12 mouse cellular contexts compared by ENCODE assay signal in the genomic region with DNA sequence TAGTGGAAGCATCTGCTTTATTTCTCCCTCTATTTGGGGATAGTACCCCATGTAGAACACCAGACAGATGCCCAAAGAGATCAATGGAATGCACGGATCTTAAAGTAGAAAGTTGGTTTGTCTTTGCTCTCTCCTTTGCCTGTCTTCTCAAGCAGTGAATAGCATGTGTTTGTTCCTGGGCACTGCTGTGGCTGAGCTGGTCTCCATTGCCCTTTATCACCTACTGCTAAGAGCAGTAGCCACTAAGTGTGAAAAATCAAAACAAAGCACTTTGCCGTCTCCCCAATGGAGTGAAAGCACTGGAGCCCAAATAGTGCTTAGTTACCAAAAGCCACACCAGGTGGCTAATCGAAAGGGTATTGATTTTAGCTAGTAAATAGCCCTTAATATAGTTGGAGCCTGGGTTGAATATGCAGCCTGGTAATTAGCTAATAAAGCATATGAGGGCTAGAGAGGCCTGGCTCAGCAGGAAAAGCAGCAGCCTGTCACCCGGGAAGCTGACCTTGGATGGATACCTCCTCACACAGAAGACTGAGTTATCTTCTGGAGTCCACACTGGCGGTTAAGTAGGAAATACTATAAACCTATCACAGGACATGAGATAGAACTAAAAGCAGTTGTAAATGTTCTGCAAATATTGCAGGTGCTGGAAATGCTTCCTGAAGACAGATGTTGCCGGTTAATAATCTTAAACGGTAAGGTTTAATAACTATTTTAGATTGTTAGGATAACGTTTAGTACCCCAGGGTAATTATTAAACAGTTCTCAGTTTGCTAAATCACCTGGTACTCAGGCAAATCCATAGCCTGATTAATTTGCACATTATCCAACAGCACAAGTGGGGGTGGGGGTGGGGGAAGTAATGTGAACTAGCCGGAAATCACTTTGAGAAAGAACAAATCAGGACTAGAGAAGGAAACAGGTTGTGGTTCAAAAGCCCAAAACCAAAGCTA.
"Had no signal": no experiment of that assay in that cellular context is flagged by ENCODE, and none has a peak within 500 bp of the region (broad histone marks: within the 10 kb centered on the region; RNA-seq: fewer than 3 reads in every experiment).

No protein-coding gene starts in this region.

- H3K27me3 ChIP-seq: limb, embryonic 15.5 days; midbrain, embryonic 12.5 days had no signal

- DNase-seq: kidney, adult 18-20 months; kidney, postnatal 25 days; layer of hippocampus, adult 9-11 months; layer of hippocampus, postnatal 36 days; lung, adult 18-20 months; right cerebral cortex, postnatal 4 days; thymus, adult 18-20 months; thymus, postnatal 14 days had no signal

- H3K27ac ChIP-seq: limb, embryonic 15.5 days; liver, embryonic 14.5 days; midbrain, embryonic 12.5 days had no signal

- H3K9ac ChIP-seq: limb, embryonic 15.5 days; liver, embryonic 14.5 days; midbrain, embryonic 12.5 days had no signal

- H3K4me2 ChIP-seq: limb, embryonic 15.5 days; midbrain, embryonic 12.5 days had no signal

- ATAC-seq: midbrain, embryonic 16.5 days had no signal

- H3K4me3 ChIP-seq: limb, embryonic 15.5 days; midbrain, embryonic 12.5 days had no signal

- H3K36me3 ChIP-seq: limb, embryonic 15.5 days; midbrain, embryonic 12.5 days had no signal

- H3K9me3 ChIP-seq: limb, embryonic 15.5 days had no signal

- H3K4me1 ChIP-seq: limb, embryonic 15.5 days; midbrain, embryonic 12.5 days had no signal
